Mouse (Mus musculus): ENCODE results near the gene Senp1.

Senp1 gene

DNA sequence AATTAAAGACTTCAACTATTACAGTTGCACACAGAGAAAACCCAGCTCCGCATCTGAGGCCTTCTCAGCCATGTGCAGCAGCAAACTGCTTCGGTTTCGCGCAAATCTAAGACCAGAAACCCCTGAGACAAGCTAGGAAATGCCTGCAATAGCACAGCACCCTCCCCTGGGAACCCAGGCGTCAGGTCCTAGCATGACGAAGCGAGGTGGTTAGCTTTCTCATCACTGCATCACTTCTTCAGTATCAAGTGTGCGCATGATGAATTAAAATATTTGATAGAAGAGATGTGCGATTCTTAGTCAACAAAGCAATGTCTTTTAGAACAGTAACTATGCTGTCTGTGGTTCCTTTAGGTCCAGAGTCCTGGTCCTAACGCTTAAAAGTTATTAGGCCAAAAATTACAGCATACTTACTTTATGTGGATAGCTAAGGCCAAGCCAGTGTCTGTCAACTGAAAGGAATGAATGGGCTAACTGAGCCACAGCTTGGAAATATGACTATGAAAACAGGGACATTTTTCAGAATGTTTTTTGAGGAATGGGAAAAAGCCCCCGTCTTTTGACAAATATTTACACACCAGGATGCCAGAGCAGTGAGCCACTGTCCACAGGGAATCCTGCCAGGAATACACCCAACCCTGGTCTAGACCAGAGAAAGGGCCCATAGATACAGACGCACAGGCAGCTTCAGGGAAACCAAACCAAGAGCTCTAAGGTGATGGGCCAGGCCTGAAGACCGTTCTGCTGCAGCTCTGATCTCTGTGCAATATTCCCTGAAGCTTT is 44.4 kb downstream of the Senp1 start:
- no peak for DNase-seq (ENCODE audit: low read depth, low spot score)

DNA sequence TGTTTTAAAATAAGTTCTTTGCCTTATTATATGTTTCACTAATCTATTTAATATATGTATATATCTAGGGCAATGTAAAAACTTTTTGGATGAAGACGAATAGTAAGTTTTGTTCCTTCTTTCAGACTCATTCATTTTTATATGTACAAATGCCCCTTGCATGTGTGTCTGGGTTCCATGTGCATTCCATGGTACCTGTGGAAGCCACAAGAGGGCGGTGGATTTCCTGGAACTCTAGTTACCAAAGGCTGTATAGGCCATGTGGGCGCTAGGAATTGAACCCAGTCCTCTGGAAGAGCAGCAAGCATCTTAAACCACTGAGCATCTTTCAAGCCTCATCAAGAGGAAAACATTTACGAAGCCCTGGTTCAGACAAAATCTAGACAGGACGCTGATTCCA is 49.2 kb downstream of the Senp1 start:
- DNase-seq (ENCODE audit: low read depth, low spot score), result no peak

DNA sequence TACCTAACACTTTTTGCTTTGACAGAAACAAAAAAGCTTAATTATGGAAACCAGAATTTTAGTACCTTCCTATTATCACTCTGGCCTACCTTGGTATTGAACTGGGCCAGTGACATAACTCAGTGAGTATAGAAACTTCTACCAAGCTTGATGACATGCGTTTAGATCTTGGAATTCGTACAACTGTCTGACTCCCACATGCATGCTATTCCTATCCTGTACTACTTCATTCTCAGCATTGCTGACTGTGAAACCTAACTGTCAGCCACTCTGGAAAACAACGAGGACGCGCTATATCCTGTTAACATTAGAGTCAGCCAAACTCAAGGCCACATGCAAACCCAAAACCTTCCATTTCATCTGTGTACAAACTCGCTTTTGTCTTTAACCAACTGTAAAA is 49.6 kb downstream of the Senp1 start:
- no peak for DNase-seq (ENCODE audit: low read depth, low spot score)

DNA sequence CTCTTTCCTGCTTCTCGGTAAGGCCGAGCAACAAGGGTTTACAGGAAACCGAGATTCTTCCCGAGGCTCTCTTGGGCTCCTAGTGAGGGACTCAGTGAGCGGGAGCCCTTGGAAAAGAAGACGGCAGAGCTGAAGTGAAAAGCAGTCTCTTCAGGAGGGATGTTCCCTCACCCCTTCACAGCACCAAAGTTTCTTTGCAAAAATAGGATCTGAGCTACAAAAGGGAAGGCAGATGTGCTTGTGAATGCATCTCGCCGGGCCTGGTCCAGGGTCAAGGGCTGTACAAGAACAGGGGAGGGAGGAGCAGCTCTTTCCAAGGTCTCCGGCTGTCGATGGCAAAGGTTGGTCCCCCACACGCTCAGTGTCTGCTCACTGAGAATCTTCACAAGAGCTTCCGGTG is 51.0 kb downstream of the Senp1 start:
- DNase-seq (ENCODE audit: low read depth, low spot score), result no peak

DNA sequence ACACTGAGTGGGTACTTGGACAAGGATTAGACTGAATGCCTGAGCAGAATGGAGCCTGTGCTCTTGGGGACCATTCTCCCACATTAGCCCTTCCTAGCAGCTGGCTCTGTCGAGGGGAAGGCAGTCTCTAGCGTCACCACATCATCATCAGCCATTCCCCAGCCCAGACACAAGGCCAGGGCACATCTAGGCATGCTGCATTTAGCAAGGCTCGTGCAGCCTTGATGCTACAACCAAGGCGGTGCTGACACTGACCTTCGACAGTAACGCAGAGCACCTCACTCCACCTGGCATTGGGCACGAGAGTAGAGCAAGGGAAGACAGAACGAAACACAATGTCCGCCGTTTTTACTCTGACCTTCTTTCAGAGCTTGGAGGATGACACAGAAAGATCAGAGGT is 53.9 kb downstream of the Senp1 start:
- no peak for DNase-seq (ENCODE audit: low read depth, low spot score)

DNA sequence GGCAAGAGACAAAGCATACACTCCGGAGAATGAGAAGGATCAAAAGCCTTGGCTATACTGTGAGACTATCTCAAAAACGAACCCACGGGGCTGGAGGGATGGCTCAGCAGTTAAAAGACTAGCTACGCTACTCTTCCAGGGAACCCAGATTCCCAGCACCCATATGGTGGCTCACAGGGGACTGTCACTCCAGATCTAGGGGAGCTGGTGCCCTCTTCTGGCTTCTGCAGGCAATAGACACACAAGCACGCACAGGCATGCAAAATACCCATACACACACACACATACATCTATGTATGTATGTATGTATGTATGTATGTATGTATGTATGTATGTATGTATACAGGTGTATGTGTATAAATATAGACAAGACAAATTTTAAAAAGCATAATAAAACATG is 57.0 kb downstream of the Senp1 start:
- DNase-seq (ENCODE audit: low read depth, low spot score), result no peak

DNA sequence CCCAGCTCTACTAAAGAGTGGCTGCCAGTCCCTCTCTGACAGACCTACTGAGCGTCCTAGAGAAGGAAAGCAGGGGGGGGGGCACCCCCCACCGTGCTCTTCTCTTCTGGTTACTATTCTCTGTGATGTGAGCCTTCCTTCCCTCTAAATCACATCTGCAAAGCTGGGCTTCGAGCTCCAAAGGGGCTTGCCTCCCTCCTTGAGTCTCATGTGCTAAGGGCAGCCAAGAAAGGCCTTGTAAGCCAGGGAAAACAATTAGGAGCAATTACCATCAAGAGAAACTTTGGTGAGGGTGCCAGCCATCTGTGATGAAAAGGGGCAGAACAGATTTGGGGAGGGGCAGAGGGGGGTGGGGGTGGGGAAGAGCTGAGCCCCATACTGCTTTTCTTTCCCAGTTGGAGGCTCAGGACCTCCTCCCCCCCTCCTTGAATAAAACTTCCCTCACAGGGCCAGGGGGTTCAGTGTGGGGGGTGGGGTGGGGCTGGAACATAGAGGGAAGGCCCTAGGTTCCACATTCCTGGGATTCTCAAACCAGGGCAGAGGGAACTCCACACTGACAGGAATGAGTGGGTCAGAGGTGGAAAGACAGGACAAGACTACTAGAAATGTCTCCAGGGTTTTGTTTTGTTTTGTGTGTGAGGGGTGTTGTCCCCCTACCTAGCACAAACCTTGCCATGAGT is 58.3 kb downstream of the Senp1 start:
- DNase-seq (ENCODE audit: low read depth, low spot score), result no peak

DNA sequence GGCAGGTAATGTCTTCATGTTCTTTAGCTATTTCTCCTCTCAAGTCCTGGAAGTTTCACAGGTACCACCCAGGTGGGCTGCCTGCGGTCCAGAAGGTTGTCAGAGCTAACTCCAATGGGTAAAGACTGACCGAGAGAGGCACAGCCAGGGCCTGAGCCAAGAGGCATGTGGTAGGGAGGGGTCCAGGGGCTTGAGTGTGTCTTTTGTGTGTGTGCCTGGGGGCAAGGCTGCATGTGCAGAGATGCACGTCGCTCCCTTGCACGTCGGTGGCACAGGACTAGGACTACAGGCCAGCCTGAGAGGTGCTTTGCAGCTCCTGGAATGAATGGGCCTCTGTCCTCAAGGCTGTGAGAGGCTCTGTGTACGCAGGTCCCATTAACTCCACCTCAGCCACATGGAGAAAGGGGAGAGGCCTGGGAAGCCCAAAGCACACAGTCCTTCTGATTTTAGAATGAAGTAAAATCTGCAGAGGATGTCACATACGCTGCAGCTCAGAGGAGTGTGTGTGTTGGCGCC is 60.3 kb downstream of the Senp1 start:
- no peak for DNase-seq (ENCODE audit: low read depth, low spot score)

DNA sequence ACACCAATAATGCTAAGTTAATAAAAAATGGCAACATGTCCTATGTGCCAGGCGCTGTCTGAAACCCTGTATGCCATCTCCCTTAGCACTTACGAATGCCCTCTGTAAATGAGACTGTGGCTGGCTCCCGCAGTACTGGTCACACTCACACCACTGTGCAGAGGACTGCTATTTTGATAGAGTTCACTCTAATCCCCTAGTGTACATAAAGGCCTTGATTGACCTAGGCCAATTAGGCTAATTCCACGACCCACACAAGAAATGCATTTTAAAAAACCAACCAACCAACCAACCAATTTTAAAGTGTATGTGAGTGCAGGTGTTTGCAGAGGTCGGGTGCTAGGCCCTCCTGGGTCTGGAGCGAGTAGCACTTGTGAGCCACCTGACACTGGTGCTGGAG is 63.7 kb downstream of the Senp1 start:
- DNase-seq (ENCODE audit: low read depth, low spot score), result no peak

DNA sequence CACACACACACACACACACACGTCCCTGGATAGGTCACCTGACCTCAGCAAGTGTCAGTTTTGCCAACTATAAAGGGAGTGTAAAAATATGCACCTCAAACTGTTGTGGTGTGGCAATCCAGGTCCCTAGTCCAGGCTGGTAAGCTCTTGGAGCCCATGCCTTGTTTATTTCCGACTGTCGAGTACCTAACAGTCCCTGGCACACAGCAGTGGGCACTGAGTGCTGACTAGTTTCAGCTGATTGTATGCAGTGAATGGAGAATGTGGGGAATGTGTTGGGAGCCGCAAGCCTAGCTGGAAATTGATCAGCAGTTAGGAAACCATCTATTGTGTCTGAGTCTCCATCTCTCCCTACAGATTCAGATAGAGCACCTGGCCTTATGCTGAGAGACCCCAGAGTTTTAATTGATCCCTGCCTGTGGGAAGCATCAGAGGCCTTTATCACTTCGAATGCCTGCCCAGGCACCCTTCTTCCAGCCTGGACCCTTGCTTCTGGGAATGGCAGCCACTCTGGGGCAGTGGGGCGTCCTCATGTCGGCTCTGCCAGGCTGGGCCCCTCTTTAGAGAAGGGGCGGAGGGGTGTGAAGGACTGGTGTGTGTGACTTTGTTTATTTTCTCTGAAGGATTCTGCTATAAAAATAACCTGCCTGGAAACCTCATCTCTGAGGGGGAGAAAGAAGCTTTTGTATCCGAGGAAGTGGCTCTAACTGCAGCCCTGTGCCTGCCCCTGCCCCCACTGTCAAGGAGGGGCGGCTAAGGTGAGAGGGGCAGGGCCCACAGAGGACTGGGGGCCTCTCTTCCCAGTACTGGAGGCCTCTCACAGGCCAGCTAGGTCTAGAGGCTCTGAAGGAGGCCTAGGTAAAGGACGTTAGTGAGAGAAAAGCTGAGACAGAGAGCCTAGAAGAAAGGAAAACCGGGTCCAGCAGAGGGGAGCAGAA is 66.3 kb downstream of the Senp1 start:
- DNase-seq (ENCODE audit: low read depth, low spot score), result no peak

DNA sequence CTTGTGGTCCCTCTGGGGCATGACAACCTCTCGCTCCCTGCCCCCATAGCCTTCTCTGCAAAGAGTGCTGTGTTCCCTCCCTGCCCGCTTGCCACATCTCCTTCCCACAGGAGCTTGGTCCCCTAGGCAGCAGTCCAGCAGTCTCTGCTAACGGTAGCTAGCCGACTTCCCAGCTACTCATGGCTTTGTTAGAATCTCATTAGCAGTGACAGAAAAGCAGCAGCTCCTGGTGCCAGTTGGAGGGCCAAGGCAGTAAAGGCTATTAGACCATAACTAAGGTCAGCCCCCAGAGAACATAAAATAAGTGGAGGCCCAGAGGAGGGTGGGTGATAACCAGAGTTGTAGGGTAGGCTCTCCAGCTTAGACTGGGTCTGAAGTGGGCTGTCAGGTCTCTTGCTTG is 67.9 kb downstream of the Senp1 start:
- DNase-seq (ENCODE audit: low read depth, low spot score), result no peak

DNA sequence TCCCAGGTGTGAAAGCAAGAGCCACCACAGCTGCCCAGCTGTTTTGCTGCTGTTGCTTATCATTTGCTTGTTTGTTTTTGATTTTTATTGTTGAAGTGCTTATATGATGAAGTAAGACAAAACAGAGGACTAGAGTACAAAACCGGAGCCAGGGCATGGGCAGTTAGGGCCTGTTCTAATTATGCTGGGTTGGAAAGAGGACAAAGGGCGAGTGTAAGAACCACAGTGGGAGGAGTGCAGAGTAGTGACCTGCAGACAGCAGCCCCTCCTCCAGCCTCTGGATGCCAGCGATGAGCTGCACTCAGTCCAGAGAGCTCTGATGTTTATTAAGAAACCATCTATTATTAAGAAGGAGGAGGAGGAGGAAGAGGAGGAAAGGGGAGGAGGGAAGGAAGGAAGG is 70.4 kb downstream of the Senp1 start:
- DNase-seq (ENCODE audit: low read depth, low spot score), result no peak

DNA sequence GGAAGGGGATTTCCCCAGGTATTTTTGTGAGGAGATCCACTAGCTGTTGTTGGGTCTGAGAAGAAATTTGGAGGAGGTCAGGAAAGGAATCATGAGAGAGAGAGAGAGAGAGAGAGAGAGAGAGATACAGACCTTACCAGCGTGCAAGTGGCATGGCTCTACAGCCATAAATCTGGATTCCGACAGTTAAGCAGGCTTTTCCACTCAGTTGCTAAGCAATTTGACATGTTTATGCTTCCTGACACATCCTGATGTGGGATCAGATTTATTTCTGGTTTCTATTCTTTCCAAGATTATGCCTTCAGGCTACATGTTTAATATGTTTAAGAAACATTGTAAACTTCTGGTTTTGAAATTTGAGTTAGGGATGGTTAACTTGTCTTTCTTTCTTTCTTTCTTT is 71.7 kb downstream of the Senp1 start:
- no peak for DNase-seq (ENCODE audit: low read depth, low spot score)

DNA sequence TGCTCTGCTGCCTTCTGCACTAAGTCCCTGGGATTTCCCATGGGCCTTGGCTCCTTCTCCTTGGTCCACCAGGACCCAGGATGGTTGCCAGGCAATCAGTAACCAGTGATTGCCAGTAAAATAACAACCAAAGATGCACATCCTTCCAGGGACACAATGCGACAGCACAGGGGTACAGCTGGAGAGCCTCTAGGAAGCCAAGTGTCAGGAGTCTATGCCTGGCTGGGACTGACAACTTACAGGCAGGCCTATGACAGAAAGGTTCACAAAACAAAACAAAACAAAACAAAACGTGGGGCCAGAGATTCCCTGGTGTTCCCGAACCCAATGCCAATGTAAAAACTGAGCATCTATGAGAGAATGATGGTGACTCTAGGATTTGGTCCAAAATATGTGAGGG is 74.5 kb downstream of the Senp1 start:
- DNase-seq (ENCODE audit: low read depth, low spot score), result no peak

DNA sequence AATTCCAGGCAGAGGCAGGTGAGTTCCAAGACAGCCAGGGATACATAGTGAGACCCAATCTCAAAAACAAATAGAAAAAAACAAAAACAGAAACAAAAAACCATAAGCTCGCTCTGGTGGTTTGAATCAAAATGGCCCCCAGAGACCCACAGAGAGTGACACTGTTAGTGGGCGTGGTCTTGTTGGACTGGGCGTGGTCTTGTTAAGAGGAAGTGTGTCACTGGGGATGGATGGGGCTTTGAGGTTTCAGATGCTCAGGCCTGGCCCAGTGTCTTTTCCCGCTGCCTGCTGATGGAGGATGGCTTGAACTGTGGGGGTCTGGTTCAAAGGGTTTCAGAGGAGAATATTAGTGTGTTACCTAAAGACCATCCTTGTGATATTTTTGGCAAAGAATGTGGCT is 75.6 kb downstream of the Senp1 start:
- no peak for DNase-seq (ENCODE audit: low read depth, low spot score)

DNA sequence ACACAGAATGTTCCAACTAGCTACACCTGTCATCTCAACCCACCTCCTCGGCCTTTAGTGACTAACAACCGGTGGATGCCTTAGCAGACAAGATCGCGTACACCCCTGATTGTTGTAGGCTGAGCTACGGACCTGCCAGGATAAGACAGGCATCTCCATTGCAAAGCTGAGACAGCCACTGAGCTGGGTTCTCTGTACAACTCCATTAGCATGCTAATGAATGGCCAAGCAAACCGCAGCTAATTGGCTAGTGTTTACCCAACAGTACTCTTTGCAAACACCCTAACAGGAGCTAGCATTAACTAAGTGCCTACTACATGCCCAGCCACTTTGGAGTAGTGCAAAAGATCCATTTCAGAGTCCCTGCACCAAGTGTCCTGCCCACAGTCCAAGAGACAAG is 80.7 kb downstream of the Senp1 start:
- DNase-seq (ENCODE audit: low read depth, low spot score), result no peak

DNA sequence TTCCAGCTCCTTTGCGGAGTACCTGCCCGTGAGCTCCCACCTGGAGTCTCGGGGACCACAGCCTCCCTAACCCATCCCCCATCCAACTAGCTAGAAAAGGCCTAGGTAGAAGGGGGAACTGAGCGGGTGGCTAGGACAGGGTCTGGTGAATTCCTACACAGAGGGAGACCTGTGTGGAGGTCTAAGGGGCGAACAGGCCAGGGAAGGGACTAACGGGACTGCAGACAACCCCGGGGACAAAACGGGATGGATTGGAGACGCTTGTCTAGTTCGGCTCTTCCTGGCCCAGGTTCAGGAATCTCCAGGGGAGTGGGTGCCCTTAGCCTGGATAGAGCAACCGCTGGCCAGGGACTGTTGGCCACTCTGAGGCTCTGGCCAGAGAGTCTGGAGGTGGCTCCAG is 88.4 kb downstream of the Senp1 start:
- DNase-seq (ENCODE audit: low read depth, low spot score), result no peak

DNA sequence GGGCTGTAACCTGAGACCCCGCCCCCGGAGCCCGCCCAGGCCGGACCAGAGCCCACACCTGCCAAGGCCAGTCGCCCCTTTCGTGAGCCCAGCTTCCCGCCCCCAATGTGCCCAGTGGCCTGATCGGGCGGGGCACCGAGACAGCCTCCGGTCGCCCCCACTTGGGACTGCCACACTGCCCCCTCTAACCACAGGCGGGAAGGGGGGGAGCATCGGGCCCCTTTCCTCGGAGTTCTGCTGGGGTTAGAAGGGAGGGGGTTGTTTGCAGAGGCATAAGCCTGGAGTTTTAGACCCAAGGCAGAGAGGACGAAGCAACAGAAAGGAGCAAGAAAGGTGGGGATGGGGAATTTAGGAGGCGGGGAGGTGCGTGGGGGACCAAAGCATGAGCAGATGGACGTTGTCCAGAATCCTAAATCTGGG is 88.8 kb downstream of the Senp1 start:
- no peak for DNase-seq (ENCODE audit: low read depth, low spot score)

DNA sequence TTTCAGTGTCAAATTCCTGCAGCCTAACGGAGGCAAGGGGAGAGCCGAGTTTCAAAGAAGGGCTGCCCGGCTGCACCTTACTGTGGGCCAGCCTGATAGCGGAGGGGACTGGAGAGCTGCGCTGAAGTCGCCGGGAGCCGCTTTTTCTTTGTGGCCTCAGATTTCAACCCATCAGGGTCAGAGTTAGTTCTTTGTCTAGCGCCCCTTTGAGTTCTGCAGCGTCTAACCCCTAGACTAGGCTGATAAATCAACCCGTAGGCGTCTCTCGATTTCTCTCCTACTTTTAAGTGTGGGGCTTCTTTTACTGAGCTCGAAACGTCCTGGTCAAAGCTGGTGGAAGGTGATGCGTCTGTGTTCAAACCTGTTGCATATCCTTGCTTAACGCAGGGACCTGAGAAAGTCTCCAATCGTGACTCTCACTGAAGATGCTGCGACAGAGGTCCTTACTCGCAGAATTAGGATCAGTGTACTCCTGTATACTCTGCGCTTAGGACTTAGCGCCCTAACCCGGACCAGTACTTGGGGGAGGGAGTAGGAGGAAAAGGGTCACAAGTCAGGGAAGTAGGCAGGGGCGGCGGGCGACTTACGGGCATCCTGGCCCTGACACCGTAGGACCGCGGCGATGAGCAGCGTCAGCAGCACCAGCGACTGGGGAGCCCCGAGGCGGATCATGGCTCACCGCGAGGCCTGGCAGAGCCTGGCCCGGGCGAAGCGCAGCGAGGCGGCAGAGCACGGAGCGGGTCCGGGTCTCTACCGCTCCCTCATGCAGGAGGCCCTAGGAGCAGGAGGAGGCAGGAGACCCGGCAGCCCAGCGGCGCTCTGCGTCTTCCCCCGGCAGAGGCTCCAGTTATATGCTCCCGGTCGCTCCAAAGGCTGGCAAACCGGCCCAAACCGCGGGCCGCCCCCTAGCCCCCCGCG is 89.5 kb downstream of the Senp1 start, which contains the start of gene Col2a1:
Gene Col2a1 (minus strand): TSS at position 874 of the 918 bp plus-strand sequence.
- no peak for DNase-seq (ENCODE audit: low read depth, low spot score)

DNA sequence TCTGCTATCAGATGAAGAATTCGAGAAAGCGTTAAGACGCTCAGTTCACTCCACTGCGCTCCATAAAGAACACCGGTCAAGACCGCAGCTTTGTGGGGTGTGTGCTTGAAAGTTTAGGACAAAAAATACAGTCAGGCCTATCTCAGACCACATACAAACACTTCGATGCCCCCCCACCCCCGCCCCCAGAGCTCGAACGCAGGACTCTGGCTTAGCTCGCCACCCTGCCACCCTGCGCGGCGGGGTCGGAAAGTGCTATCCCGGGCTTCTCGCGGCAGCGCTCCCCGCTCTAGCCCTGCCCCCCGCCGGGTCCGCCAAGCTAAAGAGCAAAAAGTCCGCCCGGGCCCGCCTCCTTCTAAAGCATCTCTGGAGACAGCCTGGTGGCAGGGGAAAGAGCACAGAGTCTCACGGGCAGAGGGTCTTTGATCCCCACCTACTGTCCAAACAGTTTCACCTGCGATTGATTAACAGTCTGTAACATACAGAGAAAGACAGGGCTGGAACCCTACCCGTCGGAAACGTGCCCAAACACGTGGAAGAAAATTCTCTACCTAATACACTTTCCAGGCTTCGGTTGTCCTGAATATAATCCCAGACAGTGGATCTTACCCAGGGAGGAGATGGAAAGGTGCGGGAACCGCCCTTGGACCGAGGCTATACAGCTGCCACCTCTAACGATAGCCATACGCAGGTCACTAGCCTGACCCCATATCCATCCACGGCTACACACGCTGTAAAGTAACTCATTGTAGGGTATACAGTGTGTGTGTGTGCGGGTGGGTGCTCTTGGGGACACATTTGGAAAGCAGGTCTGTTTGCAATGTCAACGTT is 90.3 kb downstream of the Senp1 start:
- no peak for DNase-seq (ENCODE audit: low read depth, low spot score)

All from WW6 (cell line).